Mouse (Mus musculus): Measurements from ENCODE around the gene Atp2b4. TPM values are rescaled to one million over a fixed set of nuclear protein-coding genes. Genes with fewer than 3 reads are reported as not detected.

Gene Atp2b4
- total and polyA plus RNA-seq, 3 experiments, result 18.8 to 21.1 TPM; not detected in 1

DNA sequence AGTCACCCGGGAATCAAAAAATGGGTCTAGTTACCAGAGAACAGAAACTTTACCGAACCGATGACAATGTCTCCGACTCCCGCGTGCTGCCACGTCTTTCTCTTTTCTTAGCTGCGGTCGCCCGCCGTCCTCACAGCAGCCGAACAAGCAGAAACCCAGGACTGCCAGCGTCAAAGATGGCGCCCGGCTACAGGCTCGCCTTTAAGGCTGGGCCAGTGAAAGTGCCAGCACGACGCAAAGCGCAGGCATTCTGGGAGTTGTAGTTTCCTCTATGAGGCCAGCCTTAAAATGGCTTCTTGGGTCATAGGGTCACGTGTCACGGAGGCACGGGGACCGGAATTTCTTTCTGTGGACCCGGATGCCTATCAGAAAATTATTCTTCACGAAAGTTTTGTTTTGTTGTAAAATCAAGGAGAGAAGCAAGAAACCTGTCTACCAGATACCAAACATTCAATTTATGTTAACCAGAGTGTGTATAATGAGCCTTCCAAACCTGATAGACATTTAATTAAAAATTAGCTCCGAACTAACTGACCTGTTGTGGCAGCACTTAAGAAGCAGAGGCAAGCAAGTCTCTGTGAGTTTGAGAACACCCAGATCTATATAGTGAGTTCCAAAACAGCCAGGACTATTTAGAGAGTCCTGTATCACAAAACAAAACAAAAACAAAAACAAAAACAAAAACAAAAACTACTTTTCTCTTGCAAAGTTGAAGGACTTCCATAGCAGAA, 139.5 kb downstream of the Atp2b4 start, which contains the start of gene Gm38394 (continued):
- TF ChIP-seq TCF12 (IDR thresholded peaks at IDR 0.05; ENCODE audit: low read depth, low read length) (peak; percentile 38), E2F4 (IDR thresholded peaks at IDR 0.05; ENCODE audit: borderline replicate concordance, low read depth, low read length) (no peak), USF1 (IDR thresholded peaks at IDR 0.05; ENCODE audit: low read depth, low read length) (peak; percentile 98), ZMIZ1 (IDR thresholded peaks at IDR 0.05; ENCODE audit: low read depth, low read length) (no peak; the same call in 1 of the 2 replicates), MAFK (IDR thresholded peaks at IDR 0.05; ENCODE audit: borderline replicate concordance, low read depth, low read length) (no peak), MXI1 (IDR thresholded peaks at IDR 0.05; ENCODE audit: low read depth, low read length) (peak; percentile 91), MAZ (IDR thresholded peaks at IDR 0.05; ENCODE audit: low read depth, low read length) (no peak), MEF2A (IDR thresholded peaks at IDR 0.05; ENCODE audit: extremely low read depth, insufficient replicate concordance, low read depth, low read length, poor library complexity, severe bottlenecking) (no peak), HCFC1 (IDR thresholded peaks at IDR 0.05; ENCODE audit: low read depth, low read length) (peak; percentile 100), SIN3A (IDR thresholded peaks at IDR 0.05; ENCODE audit: low read length) (peak; percentile 93), ETS1 (IDR thresholded peaks at IDR 0.05; ENCODE audit: low read depth, low read length) (peak; percentile 29), NRF1 (IDR thresholded peaks at IDR 0.05; ENCODE audit: insufficient read depth, low read depth, low read length, poor library complexity, severe bottlenecking) (peak; percentile 49; the same call in 1 of the 2 replicates), ZKSCAN1 (IDR thresholded peaks at IDR 0.05; ENCODE audit: low read depth, low read length) (no peak), UBTF (IDR thresholded peaks at IDR 0.05; ENCODE audit: borderline replicate concordance, insufficient read depth, low read depth, low read length) (no peak), CHD1 (IDR thresholded peaks at IDR 0.05; ENCODE audit: low read depth, low read length) (no peak), GATA1 (IDR thresholded peaks at IDR 0.05; ENCODE audit: low read depth, low read length) (no peak), KAT2A (conservative IDR thresholded peaks at IDR 0.05; ENCODE audit: low read depth, low read length) (peak; percentile 96), BHLHE40 (IDR thresholded peaks at IDR 0.05; ENCODE audit: borderline replicate concordance, low read depth, low read length) (peak; percentile 88), SMC3 (IDR thresholded peaks at IDR 0.05; ENCODE audit: low read depth, low read length) (no peak), CTCF (IDR thresholded peaks at IDR 0.05 in 2 of 3, conservative IDR thresholded peaks at IDR 0.05 in 1 of 3; ENCODE audit: control insufficient read depth in 1 of 3, insufficient read depth in 1 of 3, low read depth in 2 of 3, low read length in 3 of 3, poor library complexity in 1 of 3, severe bottlenecking in 1 of 3) (no peak), NELFE (IDR thresholded peaks at IDR 0.05; ENCODE audit: low read depth, low read length) (peak; percentile 76), RAD21 (IDR thresholded peaks at IDR 0.05; ENCODE audit: low read depth, low read length) (no peak), ELF1 (IDR thresholded peaks at IDR 0.05; ENCODE audit: low read depth, low read length) (peak; percentile 66)

Data from MEL (cell line).